Mouse (Mus musculus): ENCODE results near the gene Pcsk1.

The Pcsk1 gene

GRCm38 (mm10) chr13:75089721-75090410 lies at the start of gene Pcsk1:
Gene Pcsk1, plus strand, starts transcription at chr13:75089826.
- DNase-seq (ENCODE audit: low spot score) = no peak

DNA sequence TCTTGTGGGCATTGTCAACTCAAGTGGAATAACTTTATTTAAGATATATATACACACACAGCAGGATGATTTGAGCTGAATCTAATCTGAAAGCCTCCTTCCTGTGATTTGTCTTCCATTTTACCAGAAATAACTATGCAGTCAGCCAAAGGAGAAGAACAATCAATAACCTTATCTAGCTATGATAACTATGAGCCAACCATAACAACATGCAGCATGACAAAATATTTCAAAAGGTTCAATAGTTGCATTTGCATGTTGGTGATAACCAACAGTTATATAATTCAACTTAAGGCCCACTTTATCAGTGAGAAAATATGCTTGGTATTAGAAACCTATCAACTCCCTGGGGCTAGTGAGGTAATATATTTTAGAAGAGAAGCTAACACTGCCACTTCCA lies 30.8 kb upstream of the Pcsk1 start:
- no peak for DNase-seq (ENCODE audit: low spot score)

DNA sequence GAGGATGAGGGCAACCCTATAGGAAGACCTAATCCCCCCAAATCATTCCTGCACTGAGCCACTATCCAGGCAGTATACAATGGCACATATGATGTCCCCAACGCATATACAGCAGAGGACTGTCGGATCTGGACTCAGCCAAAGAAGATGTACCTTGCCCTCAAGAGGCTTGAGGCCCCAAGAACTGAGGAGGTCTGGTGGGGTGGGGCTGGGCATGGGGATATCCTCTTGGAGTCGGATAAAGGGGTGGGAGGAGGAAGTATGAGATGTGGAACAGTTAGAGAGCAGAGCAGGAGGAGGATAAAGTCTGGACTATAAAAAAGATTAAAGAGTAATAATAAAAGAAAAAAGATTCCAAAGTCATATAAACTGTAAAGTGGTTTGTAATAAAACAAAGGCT lies 25.7 kb upstream of the Pcsk1 start:
- DNase-seq (ENCODE audit: low spot score) = no peak

DNA sequence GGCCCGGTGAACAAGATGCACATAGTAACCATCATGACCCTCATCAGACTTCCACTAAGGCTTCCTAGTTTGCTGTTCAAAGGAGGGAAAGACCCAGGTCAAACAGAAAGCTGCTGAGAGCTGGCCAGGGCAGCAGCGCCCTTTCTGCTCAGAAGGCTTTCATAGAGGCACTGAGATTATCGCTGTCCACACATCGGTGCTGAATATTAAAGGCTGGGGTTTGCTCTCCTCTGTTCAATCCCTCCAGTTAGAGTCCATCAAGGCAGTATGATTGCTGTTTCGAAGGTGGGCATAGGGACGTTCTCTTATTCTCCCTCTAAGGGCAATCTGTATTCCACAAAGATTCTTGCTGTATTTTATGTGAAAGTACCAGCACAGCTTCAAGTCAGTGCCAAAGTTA lies 1.0 kb upstream of the Pcsk1 start:
- no peak for DNase-seq (ENCODE audit: low spot score)

GRCm38 (mm10) chr13:75090411-75090779 lies 769 bp downstream of the Pcsk1 start:
- DNase-seq (ENCODE audit: low spot score) = no peak

GRCm38 (mm10) chr13:75091071-75091470 lies 1.4 kb downstream of the Pcsk1 start:
- DNase-seq (ENCODE audit: low spot score) = no peak

DNA sequence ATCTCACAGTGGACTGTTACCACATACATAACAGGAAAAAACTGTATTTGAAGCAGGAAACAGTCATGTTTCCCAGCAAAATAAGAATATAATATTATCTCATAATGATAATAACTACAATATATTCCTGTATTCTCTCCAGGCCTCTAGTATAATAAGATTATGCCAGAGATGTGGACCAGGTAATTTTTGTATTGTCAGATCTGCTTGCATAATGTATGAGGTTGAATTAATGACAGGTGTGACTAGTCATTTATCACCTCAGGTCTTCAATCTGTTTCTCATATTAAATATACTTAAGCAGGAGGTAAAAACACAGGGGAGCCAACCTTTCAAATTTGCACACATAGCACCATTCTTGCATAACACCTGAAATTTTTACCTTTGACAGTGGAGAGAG lies 5.9 kb downstream of the Pcsk1 start:
- DNase-seq (ENCODE audit: low spot score) = no peak

GRCm38 (mm10) chr13:75113114-75113513 lies 23.5 kb downstream of the Pcsk1 start:
- no peak for DNase-seq (ENCODE audit: low spot score)

DNA sequence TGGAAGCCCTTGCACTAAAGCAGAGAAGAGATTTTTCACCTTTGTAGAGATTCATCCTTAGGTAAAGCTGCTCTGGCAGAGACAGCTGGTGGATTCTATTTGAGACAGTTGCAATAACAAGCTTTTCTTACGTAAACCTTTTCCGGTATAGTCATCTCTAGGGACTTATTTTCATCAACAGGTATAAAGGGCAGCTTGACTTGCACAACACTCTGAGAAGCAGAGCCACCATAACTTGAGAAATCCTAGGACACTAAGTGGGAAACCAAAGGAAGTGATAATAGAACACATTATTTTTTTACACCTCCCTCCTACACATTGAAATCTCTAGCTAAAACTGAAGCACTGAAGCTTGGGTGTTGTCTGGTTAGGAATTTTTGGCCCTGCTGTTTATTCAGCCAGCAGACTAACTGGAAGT lies 24.4 kb downstream of the Pcsk1 start:
- no peak for DNase-seq (ENCODE audit: low spot score)

- DNase-seq (ENCODE audit: low spot score) = no peak
These were observed 25.2 kb downstream of the Pcsk1 start for GRCm38 (mm10) chr13:75114838-75115237.

DNA sequence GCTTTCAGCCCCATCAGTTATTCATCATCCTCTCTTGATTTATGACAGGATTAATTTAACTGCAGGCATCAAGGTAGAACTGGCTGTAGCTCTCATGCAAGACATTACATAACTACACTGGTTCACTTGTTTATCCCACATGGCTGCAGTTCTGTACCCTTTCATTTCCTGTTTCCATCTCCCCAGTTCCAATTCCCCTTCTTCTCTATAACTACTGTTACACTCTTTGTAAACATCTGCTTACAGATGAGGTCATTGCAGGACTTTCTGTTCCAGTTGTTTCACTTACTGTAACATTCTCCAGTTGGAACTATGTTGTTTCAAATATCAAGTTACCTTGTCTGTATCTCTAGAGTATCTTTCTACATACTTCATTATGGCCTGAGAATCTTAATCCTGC lies 46.2 kb downstream of the Pcsk1 start:
- DNase-seq (ENCODE audit: low spot score) = no peak

GRCm38 (mm10) chr13:75160661-75161060 lies 71.0 kb downstream of the Pcsk1 start:
- DNase-seq (ENCODE audit: low spot score) = no peak

GRCm38 (mm10) chr13:75163408-75163807 lies 73.8 kb downstream of the Pcsk1 start:
- no peak for DNase-seq (ENCODE audit: low spot score)
